Mouse (Mus musculus) stomach, postnatal 0 days (tissue): Measurements from ENCODE around the gene Inava. TPM values are rescaled to one million over a fixed set of nuclear protein-coding genes. Genes with fewer than 3 reads are reported as not detected.

ENCODE experiments used
- ATAC-seq: fragments of 200-750 bp; cut with Nextera tagmentation; 2 replicates; pipeline ENCODE4 v1.8.0; 2017; ENCODE audit not compliant: low FRiP score, low TSS enrichment
- DNase-seq: peaks from one replicate; pipeline ENCODE4 v3.0.0-alpha.2; 2016; ENCODE audit warnings: low spot score
- H3K27ac ChIP-seq: fragments of 300-500 bp; sonication (generic); replicated peaks from 2 replicates; pipeline ENCODE4 v1.5.1; 2014; ENCODE audit warnings: mild to moderate bottlenecking, control low read depth
- H3K27me3 ChIP-seq: fragments of 300-500 bp; sonication (generic); 2 replicates; pipeline ENCODE4 v1.6.1; 2014; ENCODE audit warnings: low read length; ENCODE audit not compliant: control insufficient read depth, insufficient read depth
- H3K36me3 ChIP-seq: fragments of 300-500 bp; sonication (generic); 2 replicates; pipeline ENCODE4 v1.6.1; 2014; ENCODE audit warnings: low read length, mixed read lengths; ENCODE audit not compliant: control insufficient read depth, insufficient read depth
- H3K4me1 ChIP-seq: fragments of 300-500 bp; sonication (generic); replicated peaks from 2 replicates; pipeline ENCODE4 v1.6.1; 2014; ENCODE audit warnings: antibody characterized with exemption; ENCODE audit not compliant: control insufficient read depth, insufficient read depth
- H3K4me2 ChIP-seq: fragments of 300-500 bp; sonication (generic); replicated peaks from 2 replicates; pipeline ENCODE4 v1.6.1; 2014; ENCODE audit warnings: low read depth, mild to moderate bottlenecking, control low read depth, moderate library complexity
- H3K4me3 ChIP-seq: fragments of 300-500 bp; sonication (generic); 2 replicates; pipeline ENCODE4 v1.5.1; 2014; ENCODE audit warnings: low read depth, low read length, control low read depth
- H3K9ac ChIP-seq: fragments of 300-500 bp; sonication (generic); 2 replicates; pipeline ENCODE4 v1.6.1; 2014; ENCODE audit warnings: mild to moderate bottlenecking, low read length, control low read depth, mixed read lengths
- H3K9me3 ChIP-seq: fragments of 300-500 bp; sonication (generic); 2 replicates; pipeline ENCODE4 v1.6.1; 2016; ENCODE audit warnings: low read length; ENCODE audit not compliant: control insufficient read depth
- CTCF ChIP-seq: IDR thresholded peaks from 2 replicates; pipeline ENCODE4 v1.5.1; 2016; ENCODE audit warnings: antibody characterized with exemption, low read depth, mild to moderate bottlenecking, moderate library complexity
- EP300 ChIP-seq: optimal IDR thresholded peaks from 2 replicates; pipeline ENCODE3; 2016; ENCODE audit warnings: antibody characterized with exemption
- WGBS: fragments of 180-500 bp; shearing (Covaris S2); extraction: QIAGEN DNeasy Blood & Tissue Kit; methylation state at CpG from one replicate; pipeline ENCODE4 v1.1.7; 2014; 5-methylcytosine and 5-hydroxymethylcytosine counted together
- polyA plus RNA-seq: library from polyadenylated mRNA; unstranded; fragments of >200 nt; fragmentation: Nextera tagmentation; extraction: Ambion mirVana; gene quantifications from 2 replicates; pipeline ENCODE4 v1.2.1, GENCODE M21; 2015

The Inava gene
- polyA plus RNA-seq, 1 experiment from 2014 or later, result 32.0 TPM

DNA sequence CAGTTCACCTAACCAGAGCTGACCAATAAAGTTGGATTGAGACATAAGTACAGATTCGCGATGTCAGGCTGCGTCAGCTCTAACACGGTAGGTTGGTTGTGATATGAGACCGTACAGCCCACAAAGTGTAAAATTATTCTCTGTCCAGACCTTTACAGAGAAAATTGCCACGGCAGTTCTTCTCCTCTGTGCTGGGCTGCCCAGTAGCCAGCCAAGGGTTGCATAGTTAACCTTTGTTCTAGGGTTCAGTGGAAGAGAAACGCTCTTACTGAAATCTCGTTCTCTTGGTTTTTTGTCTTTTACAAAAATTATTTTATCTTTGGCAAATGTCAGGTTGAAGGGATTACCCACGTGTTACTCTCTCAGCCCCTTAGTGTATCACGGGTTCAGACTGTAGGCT lies 11.7 kb downstream of the Inava start:
- 60% methylated on average over 10 of the region's 10 CpGs for WGBS
- Histone ChIP-seq H3K36me3 (peaks cover 5% of the 10 kb centered on the region; the same call in 1 of the 2 replicates), H3K27ac (no peak overlapping the region), H3K9me3 (no peaks in the 10 kb centered on the region), H3K4me1 (peaks cover 9% of the 10 kb centered on the region), H3K4me3 (no peak overlapping the region), H3K9ac (no peak overlapping the region), H3K4me2 (no peak overlapping the region), H3K27me3 (no peaks in the 10 kb centered on the region)
- ATAC-seq (no peak), DNase-seq (no peak)
- TF ChIP-seq EP300 (no peak), CTCF (no peak)

GRCm38 (mm10) chr1:136220037-136220871 lies 13.8 kb downstream of the Inava start:
- TF ChIP-seq CTCF (no peak), EP300 (no peak)
- peak; percentile 88 for DNase-seq
- WGBS, result 49% methylated on average over 10 of the region's 10 CpGs
- H3K27ac ChIP-seq, result peak overlapping the region; percentile 76
- no peak overlapping the region for H3K4me2 ChIP-seq
- no peaks in the 10 kb centered on the region for H3K27me3 ChIP-seq
- H3K4me3 ChIP-seq, result no peak overlapping the region
- peak overlapping the region; percentile 13; the same call in 1 of the 2 replicates for H3K9ac ChIP-seq
- peaks cover 5% of the 10 kb centered on the region; the same call in 1 of the 2 replicates for H3K36me3 ChIP-seq
- peak; percentile 79 for ATAC-seq
- no peaks in the 10 kb centered on the region for H3K9me3 ChIP-seq
- H3K4me1 ChIP-seq, result peaks cover 7% of the 10 kb centered on the region; the same call in 1 of the 2 replicates

- Histone ChIP-seq H3K27me3 (no peaks in the 10 kb centered on the region), H3K4me2 (no peak overlapping the region), H3K27ac (no peak overlapping the region), H3K4me3 (no peak overlapping the region), H3K9ac (no peak overlapping the region), H3K4me1 (no peaks in the 10 kb centered on the region), H3K9me3 (no peaks in the 10 kb centered on the region), H3K36me3 (0 out of 2 replicates have a peak, but pooled peaks cover 5% of the 10 kb centered on the region)
- DNase-seq (no peak), ATAC-seq (no peak)
- WGBS, result 68% methylated on average over 15 of the region's 15 CpGs
- no peak for TF ChIP-seq EP300
- no peak for TF ChIP-seq CTCF
These were observed 19.8 kb downstream of the Inava start for GRCm38 (mm10) chr1:136214304-136214703.

DNA sequence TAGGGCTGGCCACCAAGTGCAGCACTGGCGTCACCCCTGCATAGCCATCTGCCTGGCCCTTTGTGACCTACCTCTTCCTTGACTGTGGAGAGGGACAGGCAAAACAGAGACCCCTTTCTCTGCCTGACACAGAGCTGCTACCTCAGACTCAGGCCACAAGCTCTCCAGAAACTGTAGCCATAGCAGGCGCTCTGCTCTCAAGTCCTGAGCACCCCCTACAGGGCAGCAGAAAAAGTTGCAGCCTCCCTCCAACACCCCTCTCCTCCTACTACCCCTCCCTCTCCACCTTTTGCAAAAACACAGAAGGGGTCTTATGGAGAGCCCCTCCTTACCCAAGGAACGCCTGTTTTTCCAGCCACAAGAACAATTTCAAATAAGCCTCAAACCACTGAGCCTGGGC lies 21.3 kb downstream of the Inava start, which contains the start of gene Mroh3:
Gene Mroh3 (minus strand): TSS at position 26 of the 400 bp plus-strand sequence.
- no peak within 1 kb of the TSS for H3K4me3 ChIP-seq
- H3K27me3 ChIP-seq, result no peaks in the 10 kb centered on the region
- ATAC-seq, result peak; percentile 48; the same call in 1 of the 2 replicates
- no peak within 1 kb of the TSS for H3K27ac ChIP-seq
- no peaks in the 10 kb centered on the region for H3K9me3 ChIP-seq
- TF ChIP-seq CTCF (peak; percentile 71), EP300 (no peak)
- H3K4me2 ChIP-seq, result no peak within 1 kb of the TSS
- no peak within 1 kb of the TSS for H3K9ac ChIP-seq
- WGBS, result 52% methylated on average over 3 of the region's 3 CpGs
- no peaks in the 10 kb centered on the region for H3K36me3 ChIP-seq
- no peaks in the 10 kb centered on the region for H3K4me1 ChIP-seq
- DNase-seq, result peak; percentile 58

DNA sequence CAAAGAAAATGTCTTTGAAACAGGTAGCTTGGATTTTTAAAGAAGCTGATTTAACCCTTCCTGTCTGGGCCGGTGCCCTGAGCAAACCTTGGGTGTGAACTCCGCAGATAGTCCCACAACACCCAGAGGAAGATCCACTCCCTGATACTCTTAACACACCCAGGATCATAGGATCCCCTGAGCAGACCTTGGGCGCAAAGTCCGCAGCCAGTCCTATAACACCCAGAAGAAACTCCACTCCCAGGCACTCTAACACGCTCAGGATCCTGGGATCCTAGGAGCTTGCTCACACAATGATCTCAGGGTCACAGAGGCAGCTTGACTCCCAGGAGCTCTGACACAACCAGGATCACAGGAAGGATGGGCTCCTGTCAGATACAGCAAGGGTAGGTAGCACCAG lies 44.0 kb downstream of the Inava start:
- Histone ChIP-seq H3K9ac (no peak overlapping the region), H3K27ac (no peak overlapping the region), H3K27me3 (no peaks in the 10 kb centered on the region), H3K36me3 (no peaks in the 10 kb centered on the region), H3K4me2 (no peak overlapping the region), H3K4me3 (no peak overlapping the region), H3K4me1 (no peaks in the 10 kb centered on the region), H3K9me3 (no peaks in the 10 kb centered on the region)
- no peak for DNase-seq
- no peak for ATAC-seq
- 88% methylated on average over 5 of the region's 5 CpGs for WGBS
- no peak for TF ChIP-seq EP300
- no peak for TF ChIP-seq CTCF

DNA sequence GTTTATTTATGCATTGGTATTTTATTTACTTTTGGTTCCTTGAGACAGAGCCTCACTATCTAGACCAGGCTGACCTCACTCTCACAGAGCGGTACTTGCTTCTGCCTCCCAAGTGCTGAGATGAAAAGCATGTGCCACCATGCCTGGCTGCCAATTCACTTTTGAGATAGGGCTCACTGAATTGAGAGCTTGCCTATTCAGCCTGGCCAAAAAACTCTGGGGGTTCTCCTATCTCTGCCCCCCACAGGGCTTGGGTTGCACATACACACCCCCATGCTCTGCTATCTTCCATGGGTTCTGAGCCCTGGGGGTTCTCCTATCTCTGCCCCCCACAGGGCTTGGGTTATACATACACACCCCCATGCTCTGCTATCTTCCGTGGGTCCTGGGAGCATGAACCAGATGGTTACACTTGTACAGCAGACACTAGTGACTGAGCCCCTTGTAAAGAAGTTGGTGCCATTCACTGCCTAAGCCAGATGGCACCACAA lies 54.5 kb downstream of the Inava start:
- no peak overlapping the region for H3K4me3 ChIP-seq
- no peaks in the 10 kb centered on the region for H3K4me1 ChIP-seq
- TF ChIP-seq EP300 (no peak), CTCF (no peak)
- 55% methylated on average over 2 of the region's 2 CpGs for WGBS
- no peaks in the 10 kb centered on the region for H3K9me3 ChIP-seq
- no peak for DNase-seq
- no peak overlapping the region for H3K27ac ChIP-seq
- no peak overlapping the region for H3K9ac ChIP-seq
- no peaks in the 10 kb centered on the region for H3K27me3 ChIP-seq
- H3K4me2 ChIP-seq, result no peak overlapping the region
- no peak for ATAC-seq
- no peaks in the 10 kb centered on the region for H3K36me3 ChIP-seq
